Mouse (Mus musculus) heart, postnatal 25 days (tissue): ENCODE data around the gene Pik3r2. TPM values are rescaled to one million over a fixed set of nuclear protein-coding genes. Genes with fewer than 3 reads are reported as not detected.

Source experiments
- DNase-seq: peaks from one replicate; pipeline ENCODE4 v3.0.0; 2022; ENCODE audit warnings: low spot score
- intact Hi-C: fragments of 180-260 bp; cut with DNase I; formaldehyde crosslinking; loops from one replicate; pipeline ENCODE4 v1.15.1; 2025
- total RNA-seq, 2 experiments: library from RNA; stranded (reverse); gene quantifications; 2 replicates each; pipeline ENCODE4 v1.2.3; 2021

Pik3r2 gene
- total RNA-seq, 2 experiments from 2014 or later = 21.8 to 25.5 TPM

DNA sequence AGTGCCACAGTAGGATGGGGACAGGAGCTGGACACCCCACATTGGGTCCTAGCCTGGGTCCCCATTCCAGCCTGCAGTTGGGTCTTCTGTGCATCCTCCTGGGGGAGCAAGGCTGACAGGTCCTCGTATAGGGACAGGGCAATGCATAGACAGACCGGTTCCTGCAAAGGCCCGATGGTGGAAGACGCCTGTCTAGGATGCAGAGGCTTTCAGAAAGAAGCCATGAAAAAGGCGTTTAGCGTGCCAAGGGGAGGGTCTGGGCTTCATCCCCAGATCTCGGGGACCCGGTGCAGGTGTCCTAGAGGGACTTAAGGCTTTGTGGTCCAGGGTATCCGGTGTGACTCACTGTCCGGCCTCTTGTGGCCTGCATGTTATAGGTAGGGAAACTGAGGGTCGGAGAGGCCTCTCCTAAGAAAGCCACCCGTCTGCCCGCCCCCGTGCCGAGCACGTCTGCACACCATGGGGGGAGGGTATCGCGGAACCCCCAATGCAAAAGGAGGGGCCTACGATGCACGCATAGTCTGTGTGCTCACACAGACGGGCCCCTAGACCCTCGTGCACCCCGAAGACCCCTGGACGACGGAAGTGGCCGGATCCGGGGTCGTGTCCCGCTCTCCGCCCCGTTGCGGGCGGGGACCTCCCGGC is 540 bp downstream of the Pik3r2 start:
- no peak for DNase-seq
- intact Hi-C loops = no loop called here

DNA sequence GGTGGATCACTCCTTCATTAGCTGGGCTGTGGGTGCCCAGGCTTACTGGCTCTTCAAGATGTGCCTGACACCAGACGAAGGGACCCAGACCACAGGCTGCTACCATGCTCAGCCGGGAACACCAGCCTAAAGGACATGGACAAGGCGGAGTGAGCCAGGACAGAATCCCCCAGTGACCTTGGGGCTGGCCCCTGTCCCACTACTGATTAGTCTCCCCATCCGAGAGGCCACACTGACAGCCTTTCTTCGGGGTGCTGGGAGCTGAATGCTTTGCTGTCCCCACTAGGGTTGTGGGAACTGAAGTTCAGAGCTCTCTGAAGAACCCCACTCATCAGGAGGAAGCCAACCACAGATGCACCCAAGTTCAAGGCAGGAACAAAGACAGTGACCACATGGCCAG is 1.3 kb downstream of the Pik3r2 start:
- intact Hi-C loops = no loop called here
- DNase-seq = no peak

- DNase-seq = no peak
- intact Hi-C loops = no loop called here
Measured at GRCm38 (mm10) chr8:70774740-70775139, 1.8 kb downstream of the Pik3r2 start.

GRCm38 (mm10) chr8:70773833-70774232 is 2.7 kb downstream of the Pik3r2 start:
- peak; percentile 87 for DNase-seq
- intact Hi-C loops = no loop called here

DNA sequence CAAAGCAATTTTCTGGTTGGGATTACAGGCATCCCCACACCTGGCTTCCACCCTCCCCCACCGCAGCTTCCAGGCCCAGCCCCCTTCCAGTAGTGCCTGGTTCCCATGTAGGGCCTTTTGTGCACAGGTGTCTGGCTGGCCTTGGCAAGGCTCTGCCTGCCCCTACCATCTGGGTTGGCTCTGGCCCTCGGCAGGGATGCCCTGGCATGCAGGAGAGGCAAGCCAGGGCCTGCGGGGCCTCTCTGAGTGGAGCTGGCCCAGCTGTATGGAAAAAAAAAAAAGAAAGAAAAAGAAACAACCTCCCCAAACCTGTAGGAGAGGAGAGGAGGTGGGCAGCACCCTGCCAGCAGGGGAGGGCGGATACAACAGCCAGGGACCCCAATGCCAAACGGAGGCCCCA is 3.1 kb downstream of the Pik3r2 start:
- intact Hi-C loops = no loop called here
- DNase-seq = no peak

GRCm38 (mm10) chr8:70772890-70773289 is 3.6 kb downstream of the Pik3r2 start:
- DNase-seq = no peak
- intact Hi-C loops = no loop called here

DNA sequence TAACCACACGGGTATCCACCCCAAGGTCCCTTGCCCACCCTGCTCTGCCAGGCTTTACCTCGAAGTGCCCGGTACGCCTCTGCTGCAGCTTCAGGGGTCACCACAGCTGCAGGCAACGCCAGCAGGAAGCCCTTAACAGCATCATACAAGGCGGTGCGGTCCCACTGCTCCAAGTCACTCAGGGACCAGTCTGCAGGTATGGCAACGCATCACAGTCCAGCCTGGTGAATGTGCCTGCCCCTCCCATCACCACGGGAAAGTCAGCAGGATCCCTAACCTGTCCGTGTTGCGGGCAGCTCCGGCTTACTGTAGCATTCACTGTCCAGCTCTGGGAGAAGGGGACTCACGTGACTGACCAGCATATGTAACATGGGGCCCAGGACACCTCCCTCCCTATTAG is 4.4 kb downstream of the Pik3r2 start:
- intact Hi-C loops = no loop called here
- DNase-seq = no peak

GRCm38 (mm10) chr8:70771217-70771616 is 5.3 kb downstream of the Pik3r2 start:
- DNase-seq = no peak
- intact Hi-C loops = no loop called here

DNA sequence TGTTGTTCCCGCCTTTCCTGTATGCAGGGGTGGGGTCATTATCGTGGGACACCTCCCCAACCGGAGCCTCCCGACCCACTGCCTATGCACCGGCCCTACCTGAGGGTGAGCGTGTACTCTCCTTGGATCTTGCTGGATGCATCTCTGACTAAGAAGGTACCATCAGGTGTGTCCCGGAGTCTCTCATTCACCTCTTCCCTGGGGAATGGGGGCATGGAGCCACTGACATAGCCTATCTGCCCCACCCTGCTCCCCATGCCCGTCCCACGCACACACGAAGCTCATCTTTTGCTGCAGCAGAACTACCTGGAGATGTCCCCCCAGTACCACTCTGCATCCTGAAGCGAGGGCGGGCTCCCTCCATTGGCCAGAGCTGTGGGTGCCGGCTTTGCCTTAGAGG is 5.8 kb downstream of the Pik3r2 start:
- intact Hi-C loops = no loop called here
- no peak for DNase-seq

DNA sequence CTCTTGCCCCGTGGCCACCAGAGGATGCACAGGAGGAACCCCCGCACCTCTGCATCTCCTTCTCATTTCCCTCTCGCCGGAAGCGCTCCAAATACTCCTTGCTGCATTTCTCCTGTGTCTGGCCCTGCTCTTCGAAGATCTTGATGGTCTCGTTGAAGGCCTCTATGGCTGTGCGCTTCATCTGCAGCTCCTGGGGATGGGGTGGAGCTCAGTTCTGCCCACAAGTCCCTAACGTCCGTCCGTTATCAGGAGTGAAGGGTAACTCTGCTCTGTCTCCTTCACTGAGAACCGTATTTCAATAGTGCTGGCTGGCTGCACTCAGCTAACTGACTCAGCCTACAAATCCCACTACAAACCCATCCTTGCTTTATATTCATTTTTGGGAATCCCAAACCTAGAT is 6.7 kb downstream of the Pik3r2 start:
- DNase-seq = no peak
- intact Hi-C loops = loop anchor here (1.0 to 10.0 kb wide), 3 partner anchors 50 to 235 kb away; partner anchors contain the start of gene Ell

- DNase-seq = peak; percentile 80
- intact Hi-C loops = loop anchor here (1.0 to 10.0 kb wide), 3 partner anchors 49 to 235 kb away; partner anchors contain the start of gene Ell
Measured at GRCm38 (mm10) chr8:70769359-70769758, 7.2 kb downstream of the Pik3r2 start.

DNA sequence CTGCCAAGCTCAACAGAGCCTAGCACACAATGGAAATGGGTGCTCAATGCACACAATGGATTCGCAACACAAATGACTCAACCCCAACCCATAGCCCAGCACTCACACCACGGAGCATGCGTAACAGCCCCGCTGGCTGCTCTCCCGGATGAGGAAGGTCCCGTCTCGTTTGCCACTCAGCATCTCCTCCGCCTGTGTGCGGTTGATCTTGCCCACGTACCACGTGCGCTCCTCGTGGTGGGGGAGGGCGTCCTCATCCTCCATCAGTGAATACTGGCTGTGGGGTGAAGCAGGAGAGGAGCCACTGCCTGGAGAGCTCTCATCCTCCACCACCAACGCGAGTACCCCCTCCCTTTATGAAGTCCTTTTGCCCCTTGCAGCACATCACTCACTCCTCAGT is 7.6 kb downstream of the Pik3r2 start:
- intact Hi-C loops = loop anchor here (1.0 to 10.0 kb wide), 3 partner anchors 49 to 234 kb away; partner anchors contain the start of gene Ell

DNA sequence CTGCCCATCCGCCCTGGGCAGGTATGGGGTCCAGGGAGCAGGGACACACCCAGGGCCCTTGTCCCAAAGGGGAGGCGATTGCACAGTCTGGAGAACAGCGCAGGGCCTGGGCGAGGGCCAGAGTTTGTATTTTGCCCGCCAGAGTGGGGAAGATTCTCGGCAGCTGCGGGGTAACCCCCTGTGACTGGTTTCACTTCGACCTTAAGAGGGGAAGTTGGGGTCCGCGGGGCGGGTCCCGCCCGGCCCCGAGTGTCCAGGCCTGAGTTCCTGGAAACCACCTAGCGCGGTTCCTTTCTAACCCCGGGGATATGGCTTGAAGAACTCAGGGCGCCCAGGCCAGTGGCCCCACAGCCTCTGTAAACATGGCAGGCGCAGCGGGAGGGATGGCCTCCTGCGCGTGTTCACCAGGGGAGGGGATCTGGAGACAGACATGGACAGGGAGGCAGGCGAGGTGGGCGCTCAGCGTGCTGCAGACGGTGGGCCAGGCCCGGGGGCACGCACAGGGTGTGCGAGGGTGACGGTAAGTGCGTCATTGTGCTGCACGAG is 8.2 kb downstream of the Pik3r2 start:
- no peak for DNase-seq
- intact Hi-C loops = loop anchor here (5.0 to 10.0 kb wide), 2 partner anchors 74 to 234 kb away; partner anchors contain the start of gene Ell

More for the DNA sequence above, 7.6 kb downstream of the Pik3r2 start:
- DNase-seq = no peak

DNA sequence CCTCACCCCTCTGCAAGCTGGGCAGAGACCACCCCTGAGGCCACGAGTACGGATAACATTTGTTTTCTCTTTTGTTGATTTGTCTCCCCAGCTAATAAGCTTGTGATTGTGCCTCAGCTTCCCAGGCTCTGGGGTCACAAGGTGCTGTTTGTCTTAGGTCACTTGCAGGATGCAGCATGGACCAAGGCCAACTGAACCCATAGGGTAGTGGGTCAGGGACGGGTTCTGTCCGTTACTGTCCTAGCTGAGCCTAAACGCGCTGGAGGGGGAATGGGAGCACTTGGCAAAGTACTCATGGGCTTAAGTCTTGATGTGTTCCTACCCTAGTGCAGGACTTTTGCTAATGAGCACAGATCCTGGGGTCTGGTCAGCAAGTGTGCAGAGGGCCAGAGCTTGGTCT is 9.0 kb downstream of the Pik3r2 start:
- no peak for DNase-seq
- intact Hi-C loops = loop anchor here (5.0 to 10.0 kb wide), 2 partner anchors 75 to 233 kb away; partner anchors contain the start of gene Ell

DNA sequence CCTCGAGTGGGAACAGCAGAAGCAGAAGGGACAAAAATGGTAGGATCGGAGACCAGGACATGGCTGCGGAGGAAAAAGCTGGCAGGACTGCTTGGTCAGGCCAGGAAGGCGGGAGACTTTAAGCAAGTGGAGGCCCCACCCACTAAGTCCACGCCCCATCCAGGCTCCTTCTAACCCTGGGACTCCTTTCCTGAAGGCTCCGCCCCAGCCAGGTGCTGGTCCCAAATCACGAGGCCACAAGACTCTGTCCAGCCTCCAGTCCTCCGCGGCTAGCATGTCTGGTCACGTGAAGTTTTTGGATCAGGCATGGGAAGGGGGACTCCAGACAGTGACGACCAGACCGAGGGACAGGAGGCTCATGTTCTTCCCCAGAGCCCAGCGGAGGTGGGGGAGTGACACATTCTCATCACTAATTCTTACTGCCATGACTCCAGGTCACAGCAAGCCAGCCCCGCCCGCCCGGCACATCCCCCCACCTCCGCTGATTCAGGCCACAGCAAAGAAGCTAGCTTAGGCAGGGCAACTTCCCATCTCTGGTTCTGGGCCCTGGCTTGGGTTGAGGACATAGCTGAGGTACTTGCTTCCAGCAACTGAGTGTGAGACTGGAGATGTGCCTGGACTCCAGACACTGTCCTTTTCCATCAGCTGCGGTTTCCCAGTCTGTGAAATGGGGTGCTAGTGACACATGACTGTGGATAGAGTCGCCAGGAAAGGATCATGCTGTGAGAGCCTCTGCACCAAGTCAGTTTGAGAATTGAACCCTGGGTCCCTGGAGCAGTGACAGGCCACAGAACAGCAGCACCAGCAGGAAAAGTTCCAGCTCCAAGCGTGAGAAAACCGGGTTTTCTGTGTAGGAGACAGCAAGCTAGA is 9.7 kb downstream of the Pik3r2 start:
- intact Hi-C loops = loop anchor here (5.0 to 10.0 kb wide), 2 partner anchors 75 to 232 kb away; partner anchors contain the start of gene Ell
- DNase-seq = peak; percentile 66

- no peak for DNase-seq
- intact Hi-C loops = loop anchor here (5.0 to 10.0 kb wide), 2 partner anchors 76 to 231 kb away; partner anchors contain the start of gene Ell
Measured at GRCm38 (mm10) chr8:70765838-70766570, 10.5 kb downstream of the Pik3r2 start.

DNA sequence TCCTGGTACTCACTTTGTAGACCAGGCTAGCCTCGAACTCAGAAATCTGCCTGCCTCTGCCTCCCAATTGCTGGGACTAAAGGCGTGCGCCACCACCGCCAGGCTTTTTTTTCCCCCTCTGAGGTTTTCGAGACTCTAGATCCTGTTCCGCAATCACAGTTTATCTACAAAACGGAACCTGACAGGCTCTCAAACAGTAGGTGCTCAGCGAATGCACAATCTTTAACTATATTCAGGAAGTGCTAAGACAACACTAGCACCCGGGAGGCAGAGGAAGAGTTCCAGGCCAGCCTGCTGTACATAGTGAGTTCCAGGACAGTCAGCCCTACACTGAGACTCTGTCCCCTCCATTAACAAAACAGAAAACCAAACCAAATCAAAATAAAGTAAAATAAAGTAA is 11.2 kb downstream of the Pik3r2 start:
- intact Hi-C loops = loop anchor here (5.0 to 10.0 kb wide), 2 partner anchors 77 to 231 kb away; partner anchors contain the start of gene Ell
- no peak for DNase-seq

GRCm38 (mm10) chr8:70764676-70765075 is 11.8 kb downstream of the Pik3r2 start:
- no peak for DNase-seq
- intact Hi-C loops = loop anchor here (5.0 to 10.0 kb wide), 2 partner anchors 78 to 230 kb away; partner anchors contain the start of gene Ell

DNA sequence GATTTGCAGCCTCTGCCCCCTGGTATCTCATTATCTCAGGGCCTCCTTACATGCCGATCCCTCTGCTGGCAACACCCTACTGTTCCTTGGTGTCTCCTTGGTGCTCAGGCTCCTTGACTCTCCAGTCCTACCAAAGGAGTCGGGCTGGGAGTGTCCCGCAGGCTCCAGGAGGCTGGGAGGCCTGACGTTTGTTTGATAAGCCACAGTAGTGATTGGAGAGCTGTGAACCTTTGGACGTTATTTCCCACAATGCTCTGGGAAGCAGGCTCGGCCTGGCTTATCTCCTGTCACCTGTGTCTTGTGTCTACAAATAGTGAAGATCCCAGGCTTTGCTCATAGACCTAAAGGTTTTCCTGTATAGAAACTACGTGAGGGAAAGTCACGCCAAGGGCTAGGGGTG is 12.5 kb downstream of the Pik3r2 start:
- no peak for DNase-seq
- intact Hi-C loops = loop anchor here (10.0 kb wide), 1 partner anchor 229 kb away; the partner anchor contains the start of gene Ell
